Mouse (Mus musculus) layer of hippocampus, adult 2 months (tissue): ENCODE measurements at regions not wholly inside any gene's neighbourhood (a gene's known extent, or its start where the extent isn't known, plus 50 kb on each side); places are given as distances from the start of the nearest gene placed in this dataset.

Experiments used
- DNase-seq, 2 experiments: peaks; one replicate each; pipeline ENCODE4 v3.0.0; 2022; ENCODE audit warnings: low spot score in 2 of 2
- H3K27ac ChIP-seq: fragments of 200-600 bp; 2 replicates; pipeline ENCODE4 v1.8.1; 2022
- H3K4me3 ChIP-seq: fragments of 200-600 bp; 2 replicates; pipeline ENCODE4 v1.8.1; 2022; ENCODE audit warnings: mild to moderate bottlenecking
- CTCF ChIP-seq: fragments of 200-600 bp; conservative IDR thresholded peaks from 2 replicates; pipeline ENCODE4 v1.8.1; 2022; ENCODE audit warnings: antibody characterized with exemption, mild to moderate bottlenecking, moderate library complexity

GRCm38 (mm10) chr13:90725053-90725827, 179.9 kb downstream of the Atp6ap1l start:
- H3K27ac ChIP-seq = no peak overlapping the region
- no peak overlapping the region for H3K4me3 ChIP-seq
- TF ChIP-seq CTCF = no peak
- no peak for DNase-seq

GRCm38 (mm10) chr13:90724598-90724997, 180.6 kb downstream of the Atp6ap1l start:
- TF ChIP-seq CTCF = no peak
- Histone ChIP-seq H3K4me3 (no peak overlapping the region), H3K27ac (no peak overlapping the region)
- no peak for DNase-seq

GRCm38 (mm10) chr13:90723533-90723898, 181.6 kb downstream of the Atp6ap1l start:
- no peak for DNase-seq
- no peak overlapping the region for H3K27ac ChIP-seq
- no peak for TF ChIP-seq CTCF
- no peak overlapping the region for H3K4me3 ChIP-seq

- no peak overlapping the region for H3K27ac ChIP-seq
Observed at GRCm38 (mm10) chr13:90722599-90723532, 182.3 kb downstream of the Atp6ap1l start.

GRCm38 (mm10) chr13:90684324-90684723, 220.8 kb downstream of the Atp6ap1l start:
- Histone ChIP-seq H3K27ac (no peak overlapping the region), H3K4me3 (no peak overlapping the region)
- no peak for DNase-seq
- no peak for TF ChIP-seq CTCF

More at GRCm38 (mm10) chr13:90722599-90723532, 182.3 kb downstream of the Atp6ap1l start:
- no peak for TF ChIP-seq CTCF
- H3K4me3 ChIP-seq = no peak overlapping the region
- DNase-seq = peak in 1 of 2 experiments; percentile 24

GRCm38 (mm10) chr13:90679162-90680010, 225.8 kb downstream of the Atp6ap1l start:
- no peak overlapping the region for H3K4me3 ChIP-seq
- TF ChIP-seq CTCF = no peak
- no peak for DNase-seq
- no peak overlapping the region for H3K27ac ChIP-seq

- Histone ChIP-seq H3K27ac (no peak overlapping the region), H3K4me3 (no peak overlapping the region)
- TF ChIP-seq CTCF = no peak
- DNase-seq = no peak
Observed at GRCm38 (mm10) chr13:90673823-90674222, 231.3 kb downstream of the Atp6ap1l start.

- no peak overlapping the region for H3K27ac ChIP-seq
- TF ChIP-seq CTCF = no peak
- DNase-seq = no peak
Observed at GRCm38 (mm10) chr13:90673079-90673478, 232.1 kb downstream of the Atp6ap1l start.

GRCm38 (mm10) chr13:90661567-90662141, 243.5 kb downstream of the Atp6ap1l start:
- Histone ChIP-seq H3K27ac (no peak overlapping the region), H3K4me3 (no peak overlapping the region)
- TF ChIP-seq CTCF = no peak
- DNase-seq = no peak

More at GRCm38 (mm10) chr13:90673079-90673478, 232.1 kb downstream of the Atp6ap1l start:
- no peak overlapping the region for H3K4me3 ChIP-seq

- Histone ChIP-seq H3K4me3 (no peak overlapping the region), H3K27ac (no peak overlapping the region)
- DNase-seq = no peak
- no peak for TF ChIP-seq CTCF
Observed at GRCm38 (mm10) chr13:90660950-90661349, 244.2 kb downstream of the Atp6ap1l start.

- no peak overlapping the region for H3K4me3 ChIP-seq
- DNase-seq = no peak
- no peak overlapping the region for H3K27ac ChIP-seq
- TF ChIP-seq CTCF = no peak
Observed at GRCm38 (mm10) chr13:90659087-90659486, 246.1 kb downstream of the Atp6ap1l start.

GRCm38 (mm10) chr13:90646356-90646755, 258.8 kb downstream of the Atp6ap1l start:
- Histone ChIP-seq H3K27ac (no peak overlapping the region), H3K4me3 (no peak overlapping the region)
- DNase-seq = no peak
- TF ChIP-seq CTCF = no peak

- no peak for DNase-seq
- no peak overlapping the region for H3K27ac ChIP-seq
Observed at GRCm38 (mm10) chr13:90644216-90644615, 260.9 kb downstream of the Atp6ap1l start.

More at GRCm38 (mm10) chr13:90644216-90644615, 260.9 kb downstream of the Atp6ap1l start:
- no peak for TF ChIP-seq CTCF
- no peak overlapping the region for H3K4me3 ChIP-seq
